Mouse (Mus musculus) stomach, embryonic 14.5 days (tissue): Measurements from ENCODE around the gene Zfp110. TPM values are rescaled to one million over a fixed set of nuclear protein-coding genes. Genes with fewer than 3 reads are reported as not detected.
A peak's percentile ranks its signal among the peaks of the same experiment; 100 is the strongest.
"Not testable (repeated sequence)": the region's sequence is repeated elsewhere in the genome, so short reads cannot be mapped to it uniquely, and the experiment has no call there.

ENCODE experiments used
- ATAC-seq: fragments of 200-750 bp; cut with Nextera tagmentation; 2 replicates; pipeline ENCODE4 v1.8.0; 2017; ENCODE audit warnings: low read depth, moderate TSS enrichment; ENCODE audit not compliant: insufficient number of reproducible peaks, insufficient read depth, low FRiP score
- H3K27ac ChIP-seq: fragments of 300-500 bp; sonication (generic); 2 replicates; pipeline ENCODE4 v1.5.1; 2014; ENCODE audit warnings: mild to moderate bottlenecking, low read length, moderate library complexity, mixed read lengths
- H3K27me3 ChIP-seq: fragments of 300-500 bp; sonication (generic); 2 replicates; pipeline ENCODE4 v1.6.1; 2014; ENCODE audit warnings: low read length, control low read depth, mixed read lengths; ENCODE audit not compliant: control insufficient read depth, insufficient read depth
- H3K36me3 ChIP-seq: fragments of 300-500 bp; sonication (generic); 2 replicates; pipeline ENCODE4 v1.6.1; 2014; ENCODE audit warnings: mild to moderate bottlenecking, control low read depth, low read length, moderate library complexity, mixed read lengths; ENCODE audit not compliant: control insufficient read depth, insufficient read depth
- H3K4me1 ChIP-seq: fragments of 300-500 bp; sonication (generic); 2 replicates; pipeline ENCODE4 v1.6.1; 2014; ENCODE audit warnings: low read length, control low read depth, mixed read lengths; ENCODE audit not compliant: control insufficient read depth, insufficient read depth
- H3K4me2 ChIP-seq: fragments of 300-500 bp; sonication (generic); replicated peaks from 2 replicates; pipeline ENCODE4 v1.6.1; 2014; ENCODE audit warnings: low read depth, low read length, control low read depth
- H3K4me3 ChIP-seq: fragments of 300-500 bp; sonication (generic); 2 replicates; pipeline ENCODE4 v1.5.1; 2014; ENCODE audit warnings: low read depth, low read length, control low read depth
- H3K9ac ChIP-seq: fragments of 300-500 bp; sonication (generic); replicated peaks from 2 replicates; pipeline ENCODE4 v1.6.1; 2014; ENCODE audit warnings: low read depth, mild to moderate bottlenecking, control low read depth, low read length, moderate library complexity, mixed read lengths
- H3K9me3 ChIP-seq: fragments of 300-500 bp; sonication (generic); 2 replicates; pipeline ENCODE4 v1.6.1; 2016; ENCODE audit warnings: low read depth, low read length, control low read depth; ENCODE audit not compliant: control insufficient read depth
- WGBS: fragments of 180-500 bp; shearing (Covaris S2); extraction: QIAGEN DNeasy Blood & Tissue Kit; methylation state at CpG from one replicate; pipeline ENCODE4 v1.1.7; 2014; 5-methylcytosine and 5-hydroxymethylcytosine counted together
- polyA plus RNA-seq: library from polyadenylated mRNA; unstranded; fragments of >200 nt; fragmentation: Nextera tagmentation; extraction: Ambion mirVana; gene quantifications from 2 replicates; pipeline ENCODE4 v1.2.1, GENCODE M21; 2014

Gene Zfp110
- polyA plus RNA-seq, 1 experiment from 2014 or later = 35.7 TPM

DNA sequence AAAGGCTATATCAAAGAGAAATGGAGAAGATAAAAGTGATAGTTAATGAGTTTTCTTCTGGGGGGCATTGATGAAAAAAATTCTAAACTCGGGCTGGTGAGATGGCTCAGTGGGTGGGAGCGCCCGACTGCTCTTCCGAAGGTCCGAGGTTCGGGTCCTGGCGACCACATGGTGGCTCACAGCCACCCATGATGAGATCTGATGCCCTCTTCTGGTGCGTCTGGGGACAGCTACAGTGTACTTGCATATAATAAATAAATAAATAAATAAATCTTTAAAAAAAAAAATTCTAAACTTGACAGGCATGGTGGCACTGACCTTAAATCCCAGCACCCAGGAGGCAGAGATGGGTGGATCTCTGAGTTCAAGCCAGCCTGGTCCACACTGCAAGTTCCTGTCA lies 19.0 kb upstream of the Zfp110 start:
- 97% methylated on average over 8 of the region's 8 CpGs for WGBS
- no peak overlapping the region for H3K4me3 ChIP-seq
- H3K4me1 ChIP-seq = peaks cover 7% of the 10 kb centered on the region; the same call in 1 of the 2 replicates
- peaks cover 13% of the 10 kb centered on the region for H3K36me3 ChIP-seq
- no peak overlapping the region for H3K9ac ChIP-seq
- ATAC-seq = no peak
- peaks cover 26% of the 10 kb centered on the region for H3K9me3 ChIP-seq
- no peak overlapping the region for H3K4me2 ChIP-seq
- no peak overlapping the region for H3K27ac ChIP-seq
- H3K27me3 ChIP-seq = no peaks in the 10 kb centered on the region

DNA sequence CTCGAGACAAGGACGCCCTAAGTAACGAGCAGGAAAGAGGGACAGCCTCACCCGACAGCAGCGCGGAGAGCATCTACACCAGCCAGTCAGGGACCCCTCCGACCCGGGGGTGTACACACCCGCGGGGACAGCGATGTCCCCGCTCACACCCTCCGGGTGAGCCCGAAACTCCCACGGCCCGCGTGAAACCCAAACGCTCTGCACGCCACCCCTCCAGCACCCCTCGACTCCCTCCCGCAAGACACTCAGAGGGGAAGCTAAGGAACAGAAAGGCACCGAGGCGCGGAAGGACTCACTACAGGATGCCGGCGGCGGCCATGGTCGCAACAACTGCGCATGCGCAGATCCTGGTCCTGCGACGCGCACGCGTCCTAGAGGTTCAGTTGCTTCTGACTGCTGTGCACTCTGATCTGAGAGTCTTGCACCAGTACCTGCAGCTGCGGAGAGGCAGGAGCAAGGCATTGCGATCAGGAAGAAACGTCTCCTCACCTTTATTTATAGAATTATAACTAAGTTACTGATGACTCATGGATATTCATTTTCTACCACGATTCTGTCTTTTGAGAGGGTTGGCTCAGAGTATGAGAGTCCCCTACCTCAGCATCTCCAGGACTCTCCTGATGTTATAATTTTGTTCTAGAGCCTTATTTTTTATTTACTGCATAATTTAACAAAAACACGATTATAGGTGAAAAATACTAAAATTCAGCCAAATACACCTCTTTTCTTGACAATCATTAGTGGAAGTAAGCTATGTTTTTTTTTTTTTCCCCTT lies 15.9 kb upstream of the Zfp110 start, which contains the start of gene Zfp329:
TSS of gene Zfp329 (minus strand) at position 338 of the 775 bp plus-strand sequence.
- under 1% methylated on average over 40 of the region's 40 CpGs for WGBS
- peak within 1 kb of the TSS; percentile 76 for H3K4me2 ChIP-seq
- 0 out of 2 replicates have a peak, but pooled peaks cover 1% of the 10 kb centered on the region for H3K36me3 ChIP-seq
- H3K27ac ChIP-seq = peak within 1 kb of the TSS; percentile 74
- H3K27me3 ChIP-seq = no peaks in the 10 kb centered on the region
- peak; percentile 95 for ATAC-seq
- peak within 1 kb of the TSS; percentile 90 for H3K9ac ChIP-seq
- H3K9me3 ChIP-seq = peaks cover 16% of the 10 kb centered on the region
- H3K4me3 ChIP-seq = peak within 1 kb of the TSS; percentile 93
- H3K4me1 ChIP-seq = peaks cover 7% of the 10 kb centered on the region; the same call in 1 of the 2 replicates

DNA sequence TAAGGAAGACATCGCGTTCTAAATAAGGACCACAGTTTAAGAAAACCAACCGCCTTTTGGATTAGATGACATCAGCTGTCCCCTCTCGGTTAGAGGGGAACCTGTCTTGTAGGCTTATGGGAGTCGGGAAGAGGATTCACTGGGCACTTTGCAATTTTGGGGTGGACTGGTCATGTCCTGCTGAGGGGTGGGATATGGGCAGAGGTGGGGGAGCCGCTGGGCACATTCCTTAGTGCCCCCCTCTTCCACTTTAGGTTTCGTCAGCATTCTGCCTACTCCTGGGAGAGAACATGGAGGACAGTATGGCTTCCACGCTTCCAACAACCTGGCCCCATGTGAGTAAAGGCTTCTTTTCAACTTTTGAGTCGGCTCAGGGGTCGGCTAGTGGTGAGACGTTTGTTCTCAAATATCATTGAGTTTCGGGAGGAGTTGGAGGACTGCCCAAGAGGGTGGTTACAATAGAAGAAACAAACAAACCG lies 671 bp downstream of the Zfp110 start:
- Histone ChIP-seq H3K4me2 (peak overlapping the region; percentile 62), H3K36me3 (peaks cover 33% of the 10 kb centered on the region), H3K4me1 (no peaks in the 10 kb centered on the region), H3K27ac (peak overlapping the region; percentile 4; the same call in 1 of the 2 replicates), H3K9me3 (peaks cover 36% of the 10 kb centered on the region), H3K9ac (peak overlapping the region; percentile 60), H3K4me3 (peak overlapping the region; percentile 63), H3K27me3 (no peaks in the 10 kb centered on the region)
- ATAC-seq = peak; percentile 34; the same call in 1 of the 2 replicates
- WGBS = 31% methylated on average over 13 of the region's 13 CpGs

DNA sequence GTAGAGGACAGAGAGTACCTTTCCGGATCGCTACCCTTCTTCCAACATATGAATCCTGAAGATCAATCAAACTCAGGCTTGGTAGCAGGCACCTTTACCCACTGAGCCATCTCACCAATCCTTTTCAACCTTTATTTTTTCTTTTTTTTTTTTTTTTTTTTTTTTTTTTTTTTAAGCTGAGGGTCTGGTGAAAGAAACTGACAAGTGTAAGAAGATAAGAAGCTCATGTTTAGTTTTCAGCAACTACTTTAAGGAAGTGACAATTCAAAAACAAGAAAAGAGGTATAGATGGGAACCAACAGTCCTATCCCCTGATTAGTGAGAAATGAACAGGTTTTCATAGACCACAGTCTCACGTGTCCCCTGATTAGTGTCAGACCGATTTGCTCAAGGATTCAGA lies 1.2 kb downstream of the Zfp110 start:
- Histone ChIP-seq H3K9me3 (peaks cover 40% of the 10 kb centered on the region), H3K4me3 (peak overlapping the region; percentile 63), H3K9ac (no peak overlapping the region), H3K4me2 (peak overlapping the region; percentile 62; the same call in 1 of the 2 replicates), H3K27me3 (no peaks in the 10 kb centered on the region), H3K36me3 (peaks cover 37% of the 10 kb centered on the region), H3K4me1 (no peaks in the 10 kb centered on the region), H3K27ac (no peak overlapping the region)
- ATAC-seq = no peak
- WGBS = 95% methylated on average over 4 of the region's 4 CpGs

DNA sequence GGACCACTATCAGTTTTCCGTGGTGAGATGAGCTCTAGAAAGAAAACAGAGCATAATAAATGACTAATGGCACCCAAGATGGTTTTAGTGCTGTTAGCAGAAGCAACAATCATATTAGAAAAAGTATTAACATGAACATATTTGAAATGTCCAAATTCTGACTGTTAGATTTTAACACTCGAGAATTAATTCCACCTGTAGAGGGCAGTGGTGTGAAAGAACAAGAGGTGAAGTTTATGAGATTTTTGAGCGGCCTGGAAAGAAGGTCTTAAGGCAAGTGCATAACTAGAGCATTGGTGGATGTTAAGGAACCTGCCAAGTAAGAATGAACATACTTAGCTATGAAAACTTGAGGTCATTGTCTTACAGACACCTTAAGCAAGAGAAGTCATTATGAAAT lies 39.7 kb downstream of the Zfp110 start:
- Histone ChIP-seq H3K9ac (no peak overlapping the region), H3K36me3 (no peaks in the 10 kb centered on the region), H3K9me3 (peaks cover 1% of the 10 kb centered on the region; the same call in 1 of the 2 replicates), H3K4me3 (no peak overlapping the region), H3K27ac (no peak overlapping the region), H3K27me3 (no peaks in the 10 kb centered on the region), H3K4me2 (no peak overlapping the region), H3K4me1 (no peaks in the 10 kb centered on the region)
- no peak for ATAC-seq
- WGBS = 24% methylated on average over 3 of the region's 3 CpGs

DNA sequence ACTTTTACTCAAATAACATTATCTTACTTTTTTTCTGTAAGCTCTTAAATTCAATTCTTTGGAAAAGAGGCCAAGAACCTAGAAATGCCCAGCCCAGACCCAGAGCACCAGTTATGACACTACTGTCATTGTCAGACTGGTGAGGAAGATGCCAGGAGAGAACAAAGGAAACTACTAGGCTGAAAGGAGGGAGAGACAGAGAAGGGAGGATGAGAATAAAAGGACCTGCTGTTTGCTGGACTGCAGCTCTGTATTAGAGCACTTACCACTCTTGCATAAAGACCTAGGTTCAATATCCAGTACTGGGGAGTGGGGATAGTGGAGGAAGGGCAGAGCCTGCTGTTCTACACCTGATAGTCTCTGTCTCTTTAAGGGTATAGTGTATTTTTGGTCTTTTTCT lies 45.5 kb downstream of the Zfp110 start:
- peaks cover 7% of the 10 kb centered on the region; the same call in 1 of the 2 replicates for H3K4me1 ChIP-seq
- H3K9ac ChIP-seq = no peak overlapping the region
- H3K27ac ChIP-seq = no peak overlapping the region
- H3K4me2 ChIP-seq = no peak overlapping the region
- no peaks in the 10 kb centered on the region for H3K9me3 ChIP-seq
- H3K27me3 ChIP-seq = no peaks in the 10 kb centered on the region
- H3K36me3 ChIP-seq = no peaks in the 10 kb centered on the region
- no peak overlapping the region for H3K4me3 ChIP-seq
- ATAC-seq = no peak

DNA sequence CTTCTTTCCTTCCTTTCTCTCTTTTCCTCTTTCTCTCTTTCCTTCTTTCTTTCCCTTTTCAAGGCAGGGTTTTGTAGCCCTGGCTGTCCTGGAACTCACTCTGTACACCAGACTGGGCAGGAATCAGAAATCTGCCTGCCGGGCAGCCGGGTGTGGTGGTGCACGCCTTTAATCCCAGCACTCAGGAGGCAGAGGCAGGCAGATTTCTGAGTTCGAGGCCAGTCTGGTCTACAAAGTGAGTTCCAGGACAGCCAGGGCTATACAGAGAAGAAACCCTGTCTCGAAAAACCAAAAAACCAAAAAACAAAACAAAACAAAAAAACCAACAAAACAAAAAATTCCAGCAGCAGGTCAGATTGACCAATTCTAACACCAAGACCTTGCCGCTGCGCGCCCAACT lies 45.9 kb downstream of the Zfp110 start:
- H3K27me3 ChIP-seq, H3K36me3 ChIP-seq, H3K27ac ChIP-seq, H3K4me1 ChIP-seq, H3K9ac ChIP-seq, H3K9me3 ChIP-seq, ATAC-seq: not testable (repeated sequence)
- H3K4me3 ChIP-seq = peak overlapping the region; percentile 74
- WGBS = 50% methylated on average over 8 of the region's 8 CpGs
- H3K4me2 ChIP-seq = peak overlapping the region; percentile 43; the same call in 1 of the 2 replicates

DNA sequence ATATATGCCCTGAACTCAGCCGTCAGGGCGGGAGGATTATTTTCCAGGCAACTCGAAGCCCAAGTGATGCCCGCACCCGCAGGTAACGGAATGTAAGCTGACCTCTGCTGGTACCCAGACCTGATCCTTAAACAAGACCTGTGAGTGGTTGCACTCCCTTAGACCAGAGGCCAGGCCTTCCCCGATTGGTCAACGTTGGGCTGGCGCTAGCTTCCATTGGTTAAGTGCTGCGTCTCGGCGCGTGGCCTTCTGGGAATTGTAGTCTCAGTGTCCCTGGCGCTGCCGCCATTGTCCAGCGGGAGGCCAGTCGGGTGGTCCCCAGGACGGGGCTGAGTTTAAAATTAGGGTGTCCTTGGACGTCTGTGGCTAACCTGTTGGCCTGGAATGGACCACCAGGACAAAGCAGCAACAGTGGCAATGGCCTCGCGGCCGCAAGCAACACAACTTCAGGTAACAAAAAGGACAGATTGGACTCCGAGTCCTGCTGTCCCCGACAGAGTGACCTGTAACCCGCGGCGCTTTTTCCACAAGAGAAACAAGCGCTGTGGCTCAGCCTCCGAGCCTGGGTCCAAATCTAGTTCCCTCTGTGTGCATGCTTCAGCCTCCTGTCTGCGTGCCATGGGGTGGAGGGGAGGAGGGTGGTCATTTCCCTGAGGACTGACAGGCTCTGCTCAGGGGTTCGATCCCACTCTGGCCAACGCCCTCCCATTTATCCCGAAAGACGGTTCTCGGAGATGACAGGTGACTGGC lies 46.5 kb downstream of the Zfp110 start, which contains the start of gene Zfp128:
TSS of gene Zfp128 (plus strand) at position 267 of the 750 bp plus-strand sequence.
- Histone ChIP-seq H3K27me3 (no peaks in the 10 kb centered on the region), H3K4me3 (peak within 1 kb of the TSS; percentile 74), H3K4me1 (peaks cover 7% of the 10 kb centered on the region; the same call in 1 of the 2 replicates), H3K36me3 (peaks cover 9% of the 10 kb centered on the region), H3K9me3 (no peaks in the 10 kb centered on the region), H3K9ac (peak within 1 kb of the TSS; percentile 63), H3K4me2 (peak within 1 kb of the TSS; percentile 88), H3K27ac (no peak within 1 kb of the TSS)
- ATAC-seq = peak; percentile 100
- WGBS = under 1% methylated on average over 35 of the region's 35 CpGs
